Mouse (Mus musculus) lung, embryonic 15.5 days (tissue): ENCODE data around the gene Fam193a. TPM values are rescaled to one million over a fixed set of nuclear protein-coding genes. Genes with fewer than 3 reads are reported as not detected.

Experiments
- ATAC-seq: fragments of 200-750 bp; cut with Nextera tagmentation; 2 replicates; pipeline ENCODE4 v1.8.0; 2017; ENCODE audit warnings: moderate number of reproducible peaks, borderline replicate concordance; ENCODE audit not compliant: low FRiP score, low TSS enrichment; ENCODE audit errors: extremely low read depth
- H3K27ac ChIP-seq: fragments of 300-500 bp; sonication (generic); 2 replicates; pipeline ENCODE4 v1.5.1; 2015; ENCODE audit warnings: moderate library complexity, mild to moderate bottlenecking, inconsistent platforms
- H3K27me3 ChIP-seq: fragments of 300-500 bp; sonication (generic); 2 replicates; pipeline ENCODE4 v1.6.1; 2015; ENCODE audit warnings: inconsistent platforms
- H3K36me3 ChIP-seq: fragments of 300-500 bp; sonication (generic); 2 replicates; pipeline ENCODE4 v1.6.1; 2015; ENCODE audit warnings: inconsistent platforms
- H3K4me1 ChIP-seq: fragments of 300-500 bp; sonication (generic); 2 replicates; pipeline ENCODE4 v1.6.1; 2015; ENCODE audit warnings: inconsistent platforms
- H3K4me2 ChIP-seq: fragments of 300-500 bp; sonication (generic); 2 replicates; pipeline ENCODE4 v1.6.1; 2015; ENCODE audit warnings: inconsistent platforms, mild to moderate bottlenecking, moderate library complexity
- H3K4me3 ChIP-seq: fragments of 300-500 bp; sonication (generic); 2 replicates; pipeline ENCODE4 v1.5.1; 2015; ENCODE audit warnings: mild to moderate bottlenecking, inconsistent platforms
- H3K9ac ChIP-seq: fragments of 300-500 bp; sonication (generic); 2 replicates; pipeline ENCODE4 v1.6.1; 2015; ENCODE audit warnings: inconsistent platforms
- H3K9me3 ChIP-seq: fragments of 300-500 bp; sonication (generic); 2 replicates; pipeline ENCODE4 v1.6.1; 2016; ENCODE audit warnings: inconsistent platforms
- WGBS: fragments of 180-500 bp; shearing (Covaris S2); methylation state at CpG from one replicate; pipeline ENCODE4 v1.1.7; 2015; 5-methylcytosine and 5-hydroxymethylcytosine counted together
- polyA plus RNA-seq: library from polyadenylated mRNA; unstranded; fragments of >200 nt; fragmentation: Nextera tagmentation; extraction: Ambion mirVana; gene quantifications from 2 replicates; pipeline ENCODE4 v1.2.1, GENCODE M21; 2015

Fam193a gene
- polyA plus RNA-seq, 1 experiment from 2014 or later = 11.7 TPM

DNA sequence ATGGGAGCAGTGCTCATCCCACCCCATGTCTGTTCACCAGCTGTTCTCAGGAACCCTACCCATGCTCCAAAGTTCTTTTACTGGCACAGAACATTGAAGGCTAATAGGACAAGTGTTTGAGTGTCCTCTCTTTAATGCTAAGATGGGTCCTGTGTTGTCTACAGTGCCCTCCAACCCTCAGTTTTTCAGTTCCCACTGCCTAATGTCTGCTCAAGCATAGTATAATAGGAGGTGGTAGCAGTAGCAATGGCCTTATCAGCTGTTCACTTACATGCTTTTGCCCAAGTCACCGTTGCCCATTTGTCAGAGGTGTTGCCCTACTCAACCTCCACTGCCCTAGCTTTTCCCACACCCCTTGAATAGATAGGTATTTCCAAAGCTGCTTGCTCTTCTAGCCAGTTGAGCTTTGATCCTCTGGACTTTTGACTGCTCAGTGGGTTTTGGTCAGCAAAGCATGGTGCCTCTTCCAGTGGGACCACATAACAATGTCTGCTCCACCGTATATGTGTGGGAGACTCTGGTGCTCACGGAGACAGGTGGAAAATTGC, 17.6 kb upstream of the Fam193a start:
- Histone ChIP-seq H3K9ac (no peak overlapping the region), H3K4me3 (no peak overlapping the region), H3K36me3 (peaks cover 93% of the 10 kb centered on the region), H3K9me3 (no peaks in the 10 kb centered on the region), H3K27ac (no peak overlapping the region), H3K4me2 (no peak overlapping the region), H3K4me1 (no peaks in the 10 kb centered on the region), H3K27me3 (no peaks in the 10 kb centered on the region)
- ATAC-seq = no peak
- WGBS = 96% methylated on average over 3 of the region's 3 CpGs

DNA sequence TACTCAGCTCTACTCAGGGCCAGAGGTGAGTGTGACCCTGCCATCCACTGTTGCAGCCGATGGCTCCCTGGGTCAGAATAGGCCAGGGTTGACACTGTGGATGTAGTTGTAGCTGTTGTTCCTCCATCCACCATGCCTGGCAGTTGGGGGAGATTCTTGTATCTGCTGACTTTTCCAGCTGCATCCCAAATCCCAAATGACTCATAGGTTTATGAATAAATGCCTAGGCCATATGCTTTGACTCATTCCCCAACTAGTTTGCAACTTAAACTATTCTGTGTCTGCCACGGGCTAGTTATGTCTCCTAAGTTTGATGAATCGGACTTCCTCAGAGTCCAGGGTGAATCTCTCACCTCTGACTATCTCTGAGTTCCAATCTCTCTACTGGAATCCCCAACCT, 9.5 kb upstream of the Fam193a start:
- 94% methylated on average over 3 of the region's 3 CpGs for WGBS

DNA sequence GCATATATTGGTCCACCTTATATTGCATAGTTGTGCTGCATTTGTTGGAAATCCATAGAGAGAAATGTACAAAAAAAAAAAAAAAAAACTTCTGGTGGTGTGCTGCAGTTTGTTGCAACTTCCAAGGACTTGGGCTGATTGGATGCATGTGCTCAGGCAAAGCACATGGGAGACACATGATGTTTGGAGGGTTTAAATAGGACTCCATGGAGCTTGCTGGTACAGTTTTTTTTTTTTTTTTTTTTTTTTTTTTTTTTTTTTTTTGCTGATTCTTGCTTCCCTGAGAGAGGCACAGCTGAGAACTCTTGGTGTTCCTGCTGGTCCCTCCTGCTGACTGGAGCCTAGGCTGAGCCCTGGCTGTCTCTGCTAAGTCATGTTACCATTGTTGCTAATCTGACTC, 6.6 kb upstream of the Fam193a start:
- Histone ChIP-seq H3K36me3 (peaks cover 32% of the 10 kb centered on the region), H3K9me3 (no peaks in the 10 kb centered on the region), H3K4me2 (no peak overlapping the region), H3K4me3 (no peak overlapping the region), H3K27ac (no peak overlapping the region), H3K4me1 (no peaks in the 10 kb centered on the region), H3K9ac (no peak overlapping the region), H3K27me3 (no peaks in the 10 kb centered on the region)
- ATAC-seq = no peak

More for the DNA sequence above, 9.5 kb upstream of the Fam193a start:
- Histone ChIP-seq H3K9me3 (no peaks in the 10 kb centered on the region), H3K27ac (no peak overlapping the region), H3K27me3 (no peaks in the 10 kb centered on the region), H3K9ac (no peak overlapping the region), H3K4me1 (no peaks in the 10 kb centered on the region), H3K4me3 (no peak overlapping the region), H3K4me2 (no peak overlapping the region), H3K36me3 (peaks cover 55% of the 10 kb centered on the region)
- ATAC-seq = no peak

DNA sequence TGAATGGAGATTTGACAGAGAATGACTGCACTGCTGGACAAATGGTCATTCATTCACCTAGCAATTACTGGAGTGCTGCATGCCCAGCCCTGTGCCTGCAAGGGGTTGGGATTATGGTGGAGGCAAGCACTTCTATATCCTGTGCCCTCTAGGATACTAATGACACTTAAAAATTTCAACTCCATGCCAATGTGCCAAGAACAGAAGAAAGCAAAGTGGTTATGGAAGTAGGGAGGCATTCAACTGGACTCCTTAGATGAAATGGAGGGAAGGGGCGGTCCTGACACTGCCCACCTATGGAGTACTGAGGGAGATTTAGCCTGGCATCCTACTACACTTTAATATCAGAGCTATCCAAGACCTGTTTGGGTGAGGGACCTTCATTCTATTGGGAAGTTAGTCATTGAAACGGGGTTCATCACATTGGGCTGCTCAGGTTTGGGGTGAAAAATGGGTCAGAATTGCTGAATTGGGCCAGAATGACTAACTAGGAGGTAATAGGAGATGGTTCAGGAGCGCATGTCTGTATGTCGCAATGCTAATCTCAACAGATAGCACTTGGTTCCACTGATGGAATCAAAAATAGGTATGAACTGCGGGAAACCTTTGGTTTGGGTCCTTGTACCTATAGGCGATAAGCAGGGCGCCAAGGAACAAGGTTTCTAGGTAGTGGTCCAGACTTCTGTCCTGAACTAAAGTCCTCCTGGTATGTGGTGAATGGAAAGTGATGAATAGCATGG, 1.0 kb upstream of the Fam193a start:
- Histone ChIP-seq H3K36me3 (no peaks in the 10 kb centered on the region), H3K4me3 (peak overlapping the region; percentile 95), H3K9ac (peak overlapping the region; percentile 68), H3K9me3 (no peaks in the 10 kb centered on the region), H3K4me1 (peaks cover 20% of the 10 kb centered on the region; the same call in 1 of the 2 replicates), H3K27ac (peak overlapping the region; percentile 59), H3K27me3 (no peaks in the 10 kb centered on the region), H3K4me2 (peak overlapping the region; percentile 61)
- 64% methylated on average over 7 of the region's 7 CpGs for WGBS
- ATAC-seq = no peak

DNA sequence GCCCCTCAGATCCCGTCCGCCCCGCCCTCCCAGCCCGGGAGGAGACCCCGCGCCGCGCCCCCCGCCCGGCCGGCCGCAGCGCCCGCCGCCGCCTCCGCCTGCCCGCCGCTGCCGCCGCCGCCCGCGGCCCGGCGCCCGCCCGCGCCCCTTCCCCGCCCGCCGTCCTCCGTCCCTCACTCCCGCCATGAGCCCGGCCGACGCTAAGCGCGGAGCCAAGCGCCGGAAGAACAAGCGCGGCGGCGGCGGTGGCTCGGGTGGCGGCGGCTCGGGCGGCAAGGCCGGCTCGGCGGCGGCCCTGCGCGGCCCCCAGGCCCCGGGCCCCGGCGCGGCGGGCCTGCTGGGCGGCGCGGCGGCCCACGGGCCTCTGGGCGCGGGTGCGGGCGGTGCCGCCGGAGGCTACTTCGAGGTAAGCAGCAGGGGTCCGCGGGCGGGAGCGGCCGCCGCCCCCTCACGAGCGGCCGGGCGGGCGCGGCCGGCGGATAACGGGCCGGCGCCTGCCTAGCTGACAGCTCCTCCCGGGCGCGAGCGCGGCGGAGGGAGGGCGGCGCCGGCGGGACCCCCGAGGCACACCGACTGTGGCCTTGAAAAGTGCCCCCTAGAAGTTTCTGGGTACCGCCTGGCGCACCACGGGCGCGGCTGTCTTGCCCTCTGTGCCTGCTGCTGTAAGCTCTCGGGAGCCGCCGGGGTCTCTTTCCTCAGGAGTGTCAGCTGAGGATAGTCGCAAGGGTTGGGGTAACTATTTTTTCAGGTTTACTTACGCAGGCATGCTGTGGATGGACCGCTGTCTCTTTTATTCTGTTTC, 490 bp downstream of the Fam193a start:
- WGBS = 0% methylated on average over 21 of the region's 114 CpGs
- H3K4me3 ChIP-seq = peak overlapping the region; percentile 95
- peaks cover 20% of the 10 kb centered on the region; the same call in 1 of the 2 replicates for H3K4me1 ChIP-seq
- H3K9ac ChIP-seq = peak overlapping the region; percentile 93
- H3K27me3 ChIP-seq = no peaks in the 10 kb centered on the region
- no peak for ATAC-seq
- H3K27ac ChIP-seq = peak overlapping the region; percentile 73
- peak overlapping the region; percentile 68 for H3K4me2 ChIP-seq
- no peaks in the 10 kb centered on the region for H3K9me3 ChIP-seq
- no peaks in the 10 kb centered on the region for H3K36me3 ChIP-seq

GRCm38 (mm10) chr5:34370840-34371239, 1.1 kb downstream of the Fam193a start:
- H3K36me3 ChIP-seq = no peaks in the 10 kb centered on the region
- H3K27me3 ChIP-seq = no peaks in the 10 kb centered on the region
- H3K9ac ChIP-seq = peak overlapping the region; percentile 93
- H3K9me3 ChIP-seq = no peaks in the 10 kb centered on the region
- peaks cover 20% of the 10 kb centered on the region; the same call in 1 of the 2 replicates for H3K4me1 ChIP-seq
- WGBS = 20% methylated on average over 8 of the region's 8 CpGs
- H3K4me3 ChIP-seq = peak overlapping the region; percentile 95
- H3K4me2 ChIP-seq = peak overlapping the region; percentile 68
- H3K27ac ChIP-seq = no peak overlapping the region
- ATAC-seq = no peak

GRCm38 (mm10) chr5:34372141-34372540, 2.4 kb downstream of the Fam193a start:
- Histone ChIP-seq H3K9me3 (no peaks in the 10 kb centered on the region), H3K27ac (no peak overlapping the region), H3K4me3 (no peak overlapping the region), H3K27me3 (no peaks in the 10 kb centered on the region), H3K4me1 (peaks cover 20% of the 10 kb centered on the region; the same call in 1 of the 2 replicates), H3K4me2 (no peak overlapping the region), H3K9ac (no peak overlapping the region), H3K36me3 (no peaks in the 10 kb centered on the region)
- no peak for ATAC-seq

DNA sequence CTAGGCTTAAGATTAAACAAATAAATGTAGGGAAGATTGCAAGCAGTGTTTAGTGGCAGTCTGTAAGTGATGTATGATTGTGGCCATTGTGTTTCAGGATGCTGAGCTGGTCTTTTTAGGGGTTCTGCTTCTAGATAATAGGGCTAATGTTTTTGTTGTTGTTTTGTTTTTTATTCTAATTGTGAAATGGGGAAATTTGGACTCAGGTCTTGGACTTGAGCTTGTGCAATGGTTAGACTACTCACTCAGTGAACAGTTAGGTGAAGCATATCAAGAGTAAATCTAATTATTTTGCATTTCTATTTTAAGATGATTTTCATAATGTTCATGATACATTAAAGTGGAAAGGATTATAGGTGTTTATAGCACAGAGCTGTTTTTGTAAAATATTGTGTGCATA, 2.8 kb downstream of the Fam193a start:
- Histone ChIP-seq H3K4me2 (no peak overlapping the region), H3K27ac (no peak overlapping the region), H3K4me3 (no peak overlapping the region), H3K4me1 (peaks cover 20% of the 10 kb centered on the region; the same call in 1 of the 2 replicates), H3K36me3 (no peaks in the 10 kb centered on the region), H3K9ac (no peak overlapping the region), H3K27me3 (no peaks in the 10 kb centered on the region), H3K9me3 (no peaks in the 10 kb centered on the region)
- ATAC-seq = no peak

- H3K27ac ChIP-seq = no peak overlapping the region
- H3K27me3 ChIP-seq = no peaks in the 10 kb centered on the region
- no peaks in the 10 kb centered on the region for H3K9me3 ChIP-seq
- no peak overlapping the region for H3K4me2 ChIP-seq
- no peaks in the 10 kb centered on the region for H3K4me1 ChIP-seq
- H3K9ac ChIP-seq = no peak overlapping the region
- no peak overlapping the region for H3K4me3 ChIP-seq
- no peaks in the 10 kb centered on the region for H3K36me3 ChIP-seq
- ATAC-seq = no peak
These were observed 9.1 kb downstream of the Fam193a start for GRCm38 (mm10) chr5:34378787-34379186.

DNA sequence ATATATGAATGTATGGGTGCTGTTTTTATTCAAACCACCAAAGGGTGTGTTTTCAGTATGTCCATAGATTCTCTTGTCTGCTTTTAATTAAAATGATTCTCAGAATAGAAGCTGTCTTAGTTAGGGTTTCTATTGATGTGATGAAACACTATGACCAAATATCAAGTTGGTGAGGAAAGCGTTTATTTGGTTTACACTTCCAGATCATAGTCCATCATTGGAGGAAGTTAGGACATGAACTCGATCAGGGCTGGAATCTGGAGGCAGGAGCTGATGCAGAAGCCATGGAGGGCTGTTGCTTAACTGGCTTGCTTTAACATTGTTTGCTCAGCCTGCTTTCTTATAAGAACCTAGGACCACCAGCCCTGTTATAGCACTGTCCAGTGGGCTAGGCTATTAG, 12.0 kb downstream of the Fam193a start:
- Histone ChIP-seq H3K9ac (no peak overlapping the region), H3K9me3 (no peaks in the 10 kb centered on the region; the same call in 1 of the 2 replicates), H3K4me2 (no peak overlapping the region), H3K27me3 (no peaks in the 10 kb centered on the region), H3K27ac (no peak overlapping the region), H3K4me1 (no peaks in the 10 kb centered on the region), H3K4me3 (no peak overlapping the region), H3K36me3 (peaks cover 8% of the 10 kb centered on the region; the same call in 1 of the 2 replicates)
- ATAC-seq = no peak
- WGBS = 84% methylated on average over 2 of the region's 2 CpGs

DNA sequence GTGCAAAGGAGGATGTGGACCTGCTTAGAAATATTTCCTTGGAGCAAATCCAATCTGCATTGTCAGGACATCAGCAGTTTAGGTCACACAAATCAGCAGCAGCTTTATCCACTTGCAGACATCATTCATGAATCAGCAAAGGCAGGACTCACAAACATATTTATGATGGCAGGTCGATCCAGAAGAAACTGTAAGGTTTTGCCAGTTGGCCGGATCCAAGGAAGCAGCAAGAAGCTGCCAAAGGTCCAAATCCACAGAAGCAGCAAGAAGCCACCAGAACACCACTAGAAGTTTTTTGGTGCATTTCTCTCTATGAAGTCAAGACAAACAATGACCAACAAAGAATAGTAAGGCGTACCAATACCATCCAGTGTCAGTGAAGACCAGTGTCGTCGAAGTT, 15.9 kb downstream of the Fam193a start:
- WGBS = 93% methylated on average over 5 of the region's 5 CpGs
- H3K27me3 ChIP-seq = no peaks in the 10 kb centered on the region
- H3K9ac ChIP-seq = no peak overlapping the region
- ATAC-seq = no peak
- no peak overlapping the region for H3K4me3 ChIP-seq
- no peak overlapping the region for H3K27ac ChIP-seq
- peaks cover 8% of the 10 kb centered on the region; the same call in 1 of the 2 replicates for H3K36me3 ChIP-seq
- H3K4me2 ChIP-seq = no peak overlapping the region
- no peaks in the 10 kb centered on the region for H3K4me1 ChIP-seq
- H3K9me3 ChIP-seq = no peaks in the 10 kb centered on the region; the same call in 1 of the 2 replicates

GRCm38 (mm10) chr5:34386744-34387143, 17.0 kb downstream of the Fam193a start:
- Histone ChIP-seq H3K9me3 (no peaks in the 10 kb centered on the region; the same call in 1 of the 2 replicates), H3K27me3 (no peaks in the 10 kb centered on the region), H3K27ac (no peak overlapping the region), H3K4me1 (no peaks in the 10 kb centered on the region), H3K4me2 (no peak overlapping the region), H3K36me3 (peaks cover 8% of the 10 kb centered on the region; the same call in 1 of the 2 replicates), H3K4me3 (no peak overlapping the region), H3K9ac (no peak overlapping the region)
- 100% methylated on average over 2 of the region's 2 CpGs for WGBS
- ATAC-seq = no peak
